Mouse (Mus musculus): ENCODE measurements around the gene Filip1l. TPM values are rescaled to one million over a fixed set of nuclear protein-coding genes. Genes with fewer than 3 reads are reported as not detected.

Gene Filip1l
- polyA plus RNA-seq, 1 experiment, result not detected

- H3K4me3 ChIP-seq (ENCODE audit: insufficient read depth, low read depth, low read length), result no peak overlapping the region
- no peaks in the 10 kb centered on the region for H3K4me1 ChIP-seq (ENCODE audit: control insufficient read depth, insufficient read depth, low read length)
- no peak for TF ChIP-seq CTCF (IDR thresholded peaks at IDR 0.05; ENCODE audit: insufficient read depth, low read depth, low read length)
- TF ChIP-seq POLR2A (IDR thresholded peaks at IDR 0.05; ENCODE audit: insufficient read depth, low read depth, low read length), result no peak
- no peak overlapping the region for H3K27ac ChIP-seq (ENCODE audit: insufficient read depth, low read depth, low read length)
- WGBS, result 51% methylated on average over 6 of the region's 6 CpGs
These were observed 179.2 kb downstream of the Filip1l start for GRCm38 (mm10) chr16:57532081-57532493.

DNA sequence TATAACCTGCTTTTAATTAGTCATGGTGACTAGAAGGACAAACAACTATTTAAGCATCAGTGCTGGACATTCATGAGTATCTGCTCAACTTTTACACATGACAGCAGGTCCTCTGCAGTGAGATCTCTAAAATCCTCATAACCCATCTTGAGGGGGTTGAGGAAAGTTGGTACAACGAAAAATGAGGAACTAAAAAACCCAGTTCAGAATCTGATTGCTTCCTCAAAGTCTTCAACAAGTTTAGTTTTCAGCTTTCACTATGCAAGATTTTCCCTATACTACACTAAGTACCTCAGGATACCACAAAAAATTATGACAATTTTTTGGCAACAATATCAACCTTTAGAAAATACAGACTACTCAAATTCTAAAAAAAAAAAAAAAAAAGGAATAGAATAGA is 181.5 kb downstream of the Filip1l start:
- TF ChIP-seq POLR2A (IDR thresholded peaks at IDR 0.05; ENCODE audit: insufficient read depth, low read depth, low read length) (no peak), CTCF (IDR thresholded peaks at IDR 0.05; ENCODE audit: insufficient read depth, low read depth, low read length) (no peak)
- no peaks in the 10 kb centered on the region for H3K4me1 ChIP-seq (ENCODE audit: control insufficient read depth, insufficient read depth, low read length)
- 97% methylated on average over 1 of the region's 1 CpGs for WGBS
- H3K4me3 ChIP-seq (ENCODE audit: insufficient read depth, low read depth, low read length), result no peak overlapping the region
- no peak overlapping the region for H3K27ac ChIP-seq (ENCODE audit: insufficient read depth, low read depth, low read length)

- TF ChIP-seq POLR2A (IDR thresholded peaks at IDR 0.05; ENCODE audit: insufficient read depth, low read depth, low read length) (no peak), CTCF (IDR thresholded peaks at IDR 0.05; ENCODE audit: insufficient read depth, low read depth, low read length) (no peak)
- Histone ChIP-seq H3K27ac (ENCODE audit: insufficient read depth, low read depth, low read length) (no peak overlapping the region), H3K4me1 (ENCODE audit: control insufficient read depth, insufficient read depth, low read length) (no peaks in the 10 kb centered on the region), H3K4me3 (ENCODE audit: insufficient read depth, low read depth, low read length) (no peak overlapping the region)
- WGBS, result 82% methylated on average over 1 of the region's 1 CpGs
These were observed 181.9 kb downstream of the Filip1l start for GRCm38 (mm10) chr16:57534811-57535210.

GRCm38 (mm10) chr16:57536511-57536910 is 183.6 kb downstream of the Filip1l start:
- no peak overlapping the region for H3K27ac ChIP-seq (ENCODE audit: insufficient read depth, low read depth, low read length)
- WGBS, result 95% methylated on average over 7 of the region's 7 CpGs
- no peaks in the 10 kb centered on the region for H3K4me1 ChIP-seq (ENCODE audit: control insufficient read depth, insufficient read depth, low read length)
- TF ChIP-seq CTCF (IDR thresholded peaks at IDR 0.05; ENCODE audit: insufficient read depth, low read depth, low read length) (no peak), POLR2A (IDR thresholded peaks at IDR 0.05; ENCODE audit: insufficient read depth, low read depth, low read length) (no peak)
- H3K4me3 ChIP-seq (ENCODE audit: insufficient read depth, low read depth, low read length), result no peak overlapping the region

GRCm38 (mm10) chr16:57543243-57543642 is 190.3 kb downstream of the Filip1l start:
- H3K27ac ChIP-seq (ENCODE audit: insufficient read depth, low read depth, low read length), result peak overlapping the region; percentile 67; the same call in 1 of the 2 replicates
- H3K4me3 ChIP-seq (ENCODE audit: insufficient read depth, low read depth, low read length), result no peak overlapping the region
- TF ChIP-seq CTCF (IDR thresholded peaks at IDR 0.05; ENCODE audit: insufficient read depth, low read depth, low read length) (no peak), POLR2A (IDR thresholded peaks at IDR 0.05; ENCODE audit: insufficient read depth, low read depth, low read length) (no peak)
- WGBS, result 93% methylated on average over 3 of the region's 3 CpGs
- peaks cover 13% of the 10 kb centered on the region for H3K4me1 ChIP-seq (ENCODE audit: control insufficient read depth, insufficient read depth, low read length)

DNA sequence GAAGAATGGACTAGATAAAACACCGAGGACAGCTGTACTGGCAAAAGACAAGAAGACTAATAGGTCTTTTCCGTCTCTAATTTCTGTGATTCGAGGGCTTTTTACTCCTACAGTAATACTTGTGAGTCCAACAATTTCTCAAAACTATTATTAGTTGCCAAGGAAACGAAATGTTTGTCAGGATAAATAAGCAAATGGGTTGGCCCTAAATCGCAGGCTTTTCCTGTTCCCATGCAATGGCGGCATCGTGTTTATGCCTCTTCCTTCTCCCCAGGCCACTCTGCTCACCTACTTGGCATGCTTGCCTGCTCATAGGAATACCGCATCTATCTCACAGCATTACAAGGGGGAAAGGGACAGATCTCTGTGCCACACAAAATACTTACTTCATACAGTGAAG is 191.5 kb downstream of the Filip1l start:
- H3K4me3 ChIP-seq (ENCODE audit: insufficient read depth, low read depth, low read length), result no peak overlapping the region
- no peak for TF ChIP-seq CTCF (IDR thresholded peaks at IDR 0.05; ENCODE audit: insufficient read depth, low read depth, low read length)
- no peak for TF ChIP-seq POLR2A (IDR thresholded peaks at IDR 0.05; ENCODE audit: insufficient read depth, low read depth, low read length)
- WGBS, result 20% methylated on average over 8 of the region's 8 CpGs
- H3K27ac ChIP-seq (ENCODE audit: insufficient read depth, low read depth, low read length), result peak overlapping the region; percentile 92
- H3K4me1 ChIP-seq (ENCODE audit: control insufficient read depth, insufficient read depth, low read length), result peaks cover 13% of the 10 kb centered on the region

DNA sequence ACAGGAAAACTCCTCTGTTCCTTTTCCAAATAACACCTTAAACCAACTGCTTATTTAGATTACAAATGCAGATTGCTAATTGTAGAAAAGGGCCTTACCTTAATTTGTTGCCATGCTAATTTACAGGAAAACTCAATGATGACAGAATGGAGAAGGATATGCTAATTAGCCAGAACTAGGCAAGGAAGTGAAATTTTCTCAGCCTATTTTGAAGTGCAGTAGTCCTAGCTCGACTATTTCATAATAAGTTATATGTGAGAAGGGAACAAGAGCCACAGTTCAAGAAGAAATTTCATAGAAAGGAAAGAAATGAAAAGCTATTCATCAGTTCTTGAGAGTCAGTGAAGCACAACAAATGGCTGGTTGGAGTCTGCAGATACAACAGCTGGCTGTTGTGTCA is 193.5 kb downstream of the Filip1l start:
- no peak overlapping the region for H3K4me3 ChIP-seq (ENCODE audit: insufficient read depth, low read depth, low read length)
- 52% methylated on average over 1 of the region's 1 CpGs for WGBS
- H3K4me1 ChIP-seq (ENCODE audit: control insufficient read depth, insufficient read depth, low read length), result peaks cover 13% of the 10 kb centered on the region
- no peak overlapping the region for H3K27ac ChIP-seq (ENCODE audit: insufficient read depth, low read depth, low read length)
- TF ChIP-seq CTCF (IDR thresholded peaks at IDR 0.05; ENCODE audit: insufficient read depth, low read depth, low read length), result no peak

DNA sequence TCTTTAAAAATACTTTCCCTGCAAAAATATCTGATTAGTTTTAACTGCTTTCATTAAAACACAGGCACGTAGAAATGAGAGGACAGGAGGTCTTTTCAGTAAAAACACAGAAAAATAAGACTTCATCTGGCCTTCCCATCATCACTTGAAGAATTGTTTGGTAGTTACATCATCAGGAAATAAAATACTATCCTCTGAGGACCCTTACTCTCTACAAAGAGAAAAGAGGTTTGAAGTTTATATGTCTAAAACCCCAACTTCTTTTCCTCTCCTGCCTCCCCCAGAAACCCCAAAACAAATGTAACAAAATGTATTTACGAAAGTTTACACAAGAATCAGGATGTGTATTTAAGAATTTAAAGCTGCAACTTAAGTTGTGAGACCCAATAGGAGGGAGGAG is 195.7 kb downstream of the Filip1l start:
- WGBS, result 58% methylated on average over 2 of the region's 2 CpGs
- H3K27ac ChIP-seq (ENCODE audit: insufficient read depth, low read depth, low read length), result peak overlapping the region; percentile 69
- H3K4me3 ChIP-seq (ENCODE audit: insufficient read depth, low read depth, low read length), result peak overlapping the region; percentile 76
- TF ChIP-seq POLR2A (IDR thresholded peaks at IDR 0.05; ENCODE audit: insufficient read depth, low read depth, low read length) (no peak), CTCF (IDR thresholded peaks at IDR 0.05; ENCODE audit: insufficient read depth, low read depth, low read length) (no peak)
- H3K4me1 ChIP-seq (ENCODE audit: control insufficient read depth, insufficient read depth, low read length), result peaks cover 10% of the 10 kb centered on the region

DNA sequence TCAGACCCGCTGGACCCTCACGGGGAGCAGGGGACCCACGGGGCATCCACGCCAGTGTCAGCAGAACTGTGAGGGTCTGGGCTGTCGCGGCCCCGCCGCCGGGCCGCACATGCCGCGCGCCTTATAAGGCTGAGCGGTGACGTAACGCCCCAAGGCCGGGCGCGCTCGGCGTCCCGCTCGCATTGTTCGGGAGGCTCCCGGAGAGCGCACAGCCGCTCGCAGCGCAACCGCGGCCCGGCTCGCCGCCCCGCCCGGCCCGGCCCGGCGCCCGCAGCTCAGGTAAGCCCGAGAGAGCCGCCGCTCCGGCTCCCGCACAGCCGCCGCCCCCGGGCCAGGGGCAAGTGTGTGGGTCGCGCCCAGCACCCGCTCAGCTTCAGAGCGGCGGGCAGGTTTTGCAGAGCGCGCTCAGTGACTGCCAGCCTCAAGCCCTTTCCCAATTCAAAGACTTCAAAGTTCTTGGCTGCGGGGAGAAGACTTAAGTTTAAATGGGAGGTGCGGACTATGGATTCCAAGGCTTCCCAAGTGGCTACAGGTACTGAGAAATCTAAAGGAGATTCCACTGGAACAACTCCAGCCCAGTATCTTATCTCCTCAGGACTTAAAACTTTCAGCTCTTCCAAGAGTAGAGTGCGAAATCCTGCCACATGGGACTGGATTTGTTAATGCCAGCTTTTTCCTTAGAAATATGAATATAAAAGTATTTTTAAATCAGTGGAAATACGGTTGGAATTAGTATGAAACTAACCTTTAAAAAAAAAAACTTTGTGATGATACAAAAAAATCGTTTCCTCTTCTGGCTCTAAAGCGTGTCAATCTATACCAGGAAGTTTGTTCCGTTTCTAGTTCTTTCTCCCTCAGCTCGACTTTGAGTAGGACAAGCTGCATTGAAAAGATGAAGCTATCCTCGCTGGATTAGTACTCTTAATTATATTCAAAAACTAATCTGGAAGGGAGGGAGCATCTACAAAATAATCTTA is 196.5 kb downstream of the Filip1l start:
- peaks cover 8% of the 10 kb centered on the region for H3K4me1 ChIP-seq (ENCODE audit: control insufficient read depth, insufficient read depth, low read length)
- no peak for TF ChIP-seq CTCF (IDR thresholded peaks at IDR 0.05; ENCODE audit: insufficient read depth, low read depth, low read length)
- peak; percentile 79 for TF ChIP-seq POLR2A (IDR thresholded peaks at IDR 0.05; ENCODE audit: insufficient read depth, low read depth, low read length)
- H3K27ac ChIP-seq (ENCODE audit: insufficient read depth, low read depth, low read length), result peak overlapping the region; percentile 69
- H3K4me3 ChIP-seq (ENCODE audit: insufficient read depth, low read depth, low read length), result peak overlapping the region; percentile 76
- WGBS, result 3% methylated on average over 64 of the region's 64 CpGs

Data from olfactory bulb, adult 2 months (tissue).